Mouse (Mus musculus): ENCODE data around the gene Qk. TPM values are rescaled to one million over a fixed set of nuclear protein-coding genes. Genes with fewer than 3 reads are reported as not detected.

Gene Qk
- polyA plus RNA-seq, 1 experiment: 25.4 TPM

- Histone ChIP-seq H3K4me3 (replicated peaks; ENCODE audit: control insufficient read depth, low read depth, low read length) (no peak overlapping the region), H3K4me1 (ENCODE audit: control insufficient read depth, insufficient read depth, low read length) (no peaks in the 10 kb centered on the region), H3K27ac (ENCODE audit: control insufficient read depth, insufficient read depth, low read depth, low read length, poor library complexity) (no peak overlapping the region)
- WGBS: 52% methylated on average over 1 of the region's 1 CpGs
- TF ChIP-seq CTCF (IDR thresholded peaks at IDR 0.05; ENCODE audit: control insufficient read depth, insufficient read depth, low read length) (no peak), POLR2A (IDR thresholded peaks at IDR 0.05; ENCODE audit: borderline replicate concordance, control insufficient read depth, low read depth, low read length) (no peak)
Observed at GRCm38 (mm10) chr17:10334481-10334880, 14.8 kb upstream of the Qk start.

- Histone ChIP-seq H3K4me1 (ENCODE audit: control insufficient read depth, insufficient read depth, low read length) (no peaks in the 10 kb centered on the region), H3K27ac (ENCODE audit: control insufficient read depth, insufficient read depth, low read depth, low read length, poor library complexity) (no peak overlapping the region), H3K4me3 (replicated peaks; ENCODE audit: control insufficient read depth, low read depth, low read length) (no peak overlapping the region)
- TF ChIP-seq POLR2A (IDR thresholded peaks at IDR 0.05; ENCODE audit: borderline replicate concordance, control insufficient read depth, low read depth, low read length) (no peak), CTCF (IDR thresholded peaks at IDR 0.05; ENCODE audit: control insufficient read depth, insufficient read depth, low read length) (no peak)
- 87% methylated on average over 8 of the region's 8 CpGs for WGBS
Observed at GRCm38 (mm10) chr17:10333321-10333720, 13.7 kb upstream of the Qk start.

GRCm38 (mm10) chr17:10332127-10332526 lies 12.5 kb upstream of the Qk start:
- no peak for TF ChIP-seq POLR2A (IDR thresholded peaks at IDR 0.05; ENCODE audit: borderline replicate concordance, control insufficient read depth, low read depth, low read length)
- no peak for TF ChIP-seq CTCF (IDR thresholded peaks at IDR 0.05; ENCODE audit: control insufficient read depth, insufficient read depth, low read length)
- WGBS: 79% methylated on average over 3 of the region's 3 CpGs
- Histone ChIP-seq H3K27ac (ENCODE audit: control insufficient read depth, insufficient read depth, low read depth, low read length, poor library complexity) (no peak overlapping the region), H3K4me3 (replicated peaks; ENCODE audit: control insufficient read depth, low read depth, low read length) (no peak overlapping the region), H3K4me1 (ENCODE audit: control insufficient read depth, insufficient read depth, low read length) (no peaks in the 10 kb centered on the region)

GRCm38 (mm10) chr17:10329461-10329860 lies 9.8 kb upstream of the Qk start:
- H3K4me3 ChIP-seq (replicated peaks; ENCODE audit: control insufficient read depth, low read depth, low read length): no peak overlapping the region
- H3K27ac ChIP-seq (ENCODE audit: control insufficient read depth, insufficient read depth, low read depth, low read length, poor library complexity): no peak overlapping the region
- H3K4me1 ChIP-seq (ENCODE audit: control insufficient read depth, insufficient read depth, low read length): no peaks in the 10 kb centered on the region
- no peak for TF ChIP-seq POLR2A (IDR thresholded peaks at IDR 0.05; ENCODE audit: borderline replicate concordance, control insufficient read depth, low read depth, low read length)
- TF ChIP-seq CTCF (IDR thresholded peaks at IDR 0.05; ENCODE audit: control insufficient read depth, insufficient read depth, low read length): no peak
- 81% methylated on average over 5 of the region's 5 CpGs for whole genome bisulfite sequencing

GRCm38 (mm10) chr17:10328544-10329100 lies 9.0 kb upstream of the Qk start:
- no peaks in the 10 kb centered on the region for H3K4me1 ChIP-seq (ENCODE audit: control insufficient read depth, insufficient read depth, low read length)
- no peak overlapping the region for H3K27ac ChIP-seq (ENCODE audit: control insufficient read depth, insufficient read depth, low read depth, low read length, poor library complexity)
- TF ChIP-seq POLR2A (IDR thresholded peaks at IDR 0.05; ENCODE audit: borderline replicate concordance, control insufficient read depth, low read depth, low read length): no peak
- TF ChIP-seq CTCF (IDR thresholded peaks at IDR 0.05; ENCODE audit: control insufficient read depth, insufficient read depth, low read length): no peak
- no peak overlapping the region for H3K4me3 ChIP-seq (replicated peaks; ENCODE audit: control insufficient read depth, low read depth, low read length)
- WGBS: 66% methylated on average over 9 of the region's 9 CpGs

- Histone ChIP-seq H3K4me1 (ENCODE audit: control insufficient read depth, insufficient read depth, low read length) (no peaks in the 10 kb centered on the region), H3K4me3 (replicated peaks; ENCODE audit: control insufficient read depth, low read depth, low read length) (no peak overlapping the region), H3K27ac (ENCODE audit: control insufficient read depth, insufficient read depth, low read depth, low read length, poor library complexity) (no peak overlapping the region)
- TF ChIP-seq CTCF (IDR thresholded peaks at IDR 0.05; ENCODE audit: control insufficient read depth, insufficient read depth, low read length) (no peak), POLR2A (IDR thresholded peaks at IDR 0.05; ENCODE audit: borderline replicate concordance, control insufficient read depth, low read depth, low read length) (no peak)
- WGBS: 81% methylated on average over 5 of the region's 5 CpGs
Observed at GRCm38 (mm10) chr17:10327584-10328210, 8.0 kb upstream of the Qk start.

- Histone ChIP-seq H3K4me3 (replicated peaks; ENCODE audit: control insufficient read depth, low read depth, low read length) (no peak overlapping the region), H3K4me1 (ENCODE audit: control insufficient read depth, insufficient read depth, low read length) (no peaks in the 10 kb centered on the region), H3K27ac (ENCODE audit: control insufficient read depth, insufficient read depth, low read depth, low read length, poor library complexity) (no peak overlapping the region)
- WGBS: 34% methylated on average over 3 of the region's 3 CpGs
- no peak for TF ChIP-seq POLR2A (IDR thresholded peaks at IDR 0.05; ENCODE audit: borderline replicate concordance, control insufficient read depth, low read depth, low read length)
Observed at GRCm38 (mm10) chr17:10326596-10327045, 7.0 kb upstream of the Qk start.

- Histone ChIP-seq H3K4me1 (ENCODE audit: control insufficient read depth, insufficient read depth, low read length) (no peaks in the 10 kb centered on the region), H3K27ac (ENCODE audit: control insufficient read depth, insufficient read depth, low read depth, low read length, poor library complexity) (no peak overlapping the region), H3K4me3 (replicated peaks; ENCODE audit: control insufficient read depth, low read depth, low read length) (no peak overlapping the region)
- 85% methylated on average over 4 of the region's 4 CpGs for WGBS
- TF ChIP-seq POLR2A (IDR thresholded peaks at IDR 0.05; ENCODE audit: borderline replicate concordance, control insufficient read depth, low read depth, low read length) (no peak), CTCF (IDR thresholded peaks at IDR 0.05; ENCODE audit: control insufficient read depth, insufficient read depth, low read length) (no peak)
Observed at GRCm38 (mm10) chr17:10325921-10326320, 6.3 kb upstream of the Qk start.
